Mouse (Mus musculus): ENCODE measurements around the gene Elf2. TPM values are rescaled to one million over a fixed set of nuclear protein-coding genes. Genes with fewer than 3 reads are reported as not detected.

Gene Elf2
- polyA plus RNA-seq, 1 experiment from 2014 or later: 37.9 TPM

GRCm38 (mm10) chr3:51233474-51233873 lies 107.0 kb downstream of the Elf2 start:
- no peak overlapping the region for H3K4me3 ChIP-seq (ENCODE audit: low read depth, low read length)
- peak overlapping the region; percentile 26; the same call in 1 of the 2 replicates for H3K9ac ChIP-seq (ENCODE audit: low read depth, low read length)
- H3K9me3 ChIP-seq (ENCODE audit: control insufficient read depth, low read length): no peaks in the 10 kb centered on the region
- H3K27ac ChIP-seq (ENCODE audit: low read depth, low read length): peak overlapping the region; percentile 45
- H3K36me3 ChIP-seq (ENCODE audit: control insufficient read depth, insufficient read depth, low read length): peaks cover 2% of the 10 kb centered on the region; the same call in 1 of the 2 replicates
- no peak for ATAC-seq (replicated peaks; ENCODE audit: low FRiP score)
- H3K27me3 ChIP-seq (replicated peaks; ENCODE audit: control insufficient read depth, insufficient read depth, low read length): no peaks in the 10 kb centered on the region
- peaks cover 51% of the 10 kb centered on the region for H3K4me1 ChIP-seq (replicated peaks; ENCODE audit: control insufficient read depth, insufficient read depth, low read length)
- no peak for DNase-seq (ENCODE audit: low spot score)
- H3K4me2 ChIP-seq: peak overlapping the region; percentile 10; the same call in 1 of the 2 replicates
- 66% methylated on average over 5 of the region's 5 CpGs for WGBS

GRCm38 (mm10) chr3:51232205-51232910 lies 108.1 kb downstream of the Elf2 start:
- H3K36me3 ChIP-seq (ENCODE audit: control insufficient read depth, insufficient read depth, low read length): peaks cover 3% of the 10 kb centered on the region; the same call in 1 of the 2 replicates
- H3K27ac ChIP-seq (ENCODE audit: low read depth, low read length): peak overlapping the region; percentile 92; the same call in 1 of the 2 replicates
- H3K4me2 ChIP-seq: 0 out of 2 replicates have a peak overlapping the region, but pooled peaks have one; percentile 20
- WGBS: 81% methylated on average over 3 of the region's 3 CpGs
- H3K4me1 ChIP-seq (replicated peaks; ENCODE audit: control insufficient read depth, insufficient read depth, low read length): peaks cover 56% of the 10 kb centered on the region
- no peaks in the 10 kb centered on the region for H3K9me3 ChIP-seq (ENCODE audit: control insufficient read depth, low read length)
- H3K27me3 ChIP-seq (replicated peaks; ENCODE audit: control insufficient read depth, insufficient read depth, low read length): no peaks in the 10 kb centered on the region
- H3K9ac ChIP-seq (ENCODE audit: low read depth, low read length): 0 out of 2 replicates have a peak overlapping the region, but pooled peaks have one; percentile 23
- H3K4me3 ChIP-seq (ENCODE audit: low read depth, low read length): no peak overlapping the region
- ATAC-seq (replicated peaks; ENCODE audit: low FRiP score) (no peak), DNase-seq (ENCODE audit: low spot score) (no peak)

DNA sequence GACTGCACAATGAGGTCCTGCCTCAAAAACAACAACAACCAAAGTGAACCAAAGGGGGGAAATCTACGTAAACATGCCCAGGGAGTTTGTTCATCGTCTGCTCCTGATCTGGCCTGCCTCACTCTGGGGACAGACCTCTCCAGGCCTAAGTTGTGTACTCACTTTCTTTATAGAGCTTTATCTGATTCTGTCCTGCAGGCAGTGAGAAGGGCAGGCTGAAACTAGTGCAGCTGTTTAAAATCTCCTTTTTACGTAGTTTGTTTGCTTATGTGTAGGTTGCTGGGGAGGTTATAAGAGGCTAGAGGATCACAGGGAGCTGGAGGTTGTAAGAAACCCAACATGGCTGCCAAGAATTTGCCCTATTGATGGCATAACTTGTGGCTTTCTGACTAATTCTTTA lies 109.0 kb downstream of the Elf2 start:
- Histone ChIP-seq H3K9me3 (ENCODE audit: control insufficient read depth, low read length) (no peaks in the 10 kb centered on the region), H3K9ac (ENCODE audit: low read depth, low read length) (peak overlapping the region; percentile 60), H3K4me2 (peak overlapping the region; percentile 67), H3K27me3 (replicated peaks; ENCODE audit: control insufficient read depth, insufficient read depth, low read length) (no peaks in the 10 kb centered on the region), H3K4me3 (ENCODE audit: low read depth, low read length) (peak overlapping the region; percentile 21), H3K4me1 (replicated peaks; ENCODE audit: control insufficient read depth, insufficient read depth, low read length) (peaks cover 58% of the 10 kb centered on the region), H3K27ac (ENCODE audit: low read depth, low read length) (peak overlapping the region; percentile 92), H3K36me3 (ENCODE audit: control insufficient read depth, insufficient read depth, low read length) (peaks cover 3% of the 10 kb centered on the region; the same call in 1 of the 2 replicates)
- no peak for ATAC-seq (replicated peaks; ENCODE audit: low FRiP score)
- DNase-seq (ENCODE audit: low spot score): no peak
- 44% methylated on average over 3 of the region's 3 CpGs for WGBS

GRCm38 (mm10) chr3:51230886-51231285 lies 109.6 kb downstream of the Elf2 start:
- Histone ChIP-seq H3K4me1 (replicated peaks; ENCODE audit: control insufficient read depth, insufficient read depth, low read length) (peaks cover 61% of the 10 kb centered on the region), H3K4me2 (peak overlapping the region; percentile 67), H3K9me3 (ENCODE audit: control insufficient read depth, low read length) (no peaks in the 10 kb centered on the region), H3K27me3 (replicated peaks; ENCODE audit: control insufficient read depth, insufficient read depth, low read length) (no peaks in the 10 kb centered on the region), H3K4me3 (ENCODE audit: low read depth, low read length) (peak overlapping the region; percentile 21), H3K36me3 (ENCODE audit: control insufficient read depth, insufficient read depth, low read length) (peaks cover 3% of the 10 kb centered on the region; the same call in 1 of the 2 replicates), H3K9ac (ENCODE audit: low read depth, low read length) (peak overlapping the region; percentile 60), H3K27ac (ENCODE audit: low read depth, low read length) (peak overlapping the region; percentile 92)
- DNase-seq (ENCODE audit: low spot score) (no peak), ATAC-seq (replicated peaks; ENCODE audit: low FRiP score) (no peak; the same call in 1 of the 2 replicates)
- WGBS: 51% methylated on average over 5 of the region's 5 CpGs

GRCm38 (mm10) chr3:51230146-51230835 lies 110.2 kb downstream of the Elf2 start:
- 46% methylated on average over 6 of the region's 6 CpGs for WGBS
- DNase-seq (ENCODE audit: low spot score) (peak; percentile 56), ATAC-seq (replicated peaks; ENCODE audit: low FRiP score) (peak; percentile 89)
- peak overlapping the region; percentile 67 for H3K4me2 ChIP-seq
- H3K36me3 ChIP-seq (ENCODE audit: control insufficient read depth, insufficient read depth, low read length): peaks cover 3% of the 10 kb centered on the region; the same call in 1 of the 2 replicates
- peak overlapping the region; percentile 60; the same call in 1 of the 2 replicates for H3K9ac ChIP-seq (ENCODE audit: low read depth, low read length)
- peaks cover 61% of the 10 kb centered on the region for H3K4me1 ChIP-seq (replicated peaks; ENCODE audit: control insufficient read depth, insufficient read depth, low read length)
- peak overlapping the region; percentile 21 for H3K4me3 ChIP-seq (ENCODE audit: low read depth, low read length)
- H3K9me3 ChIP-seq (ENCODE audit: control insufficient read depth, low read length): no peaks in the 10 kb centered on the region
- H3K27me3 ChIP-seq (replicated peaks; ENCODE audit: control insufficient read depth, insufficient read depth, low read length): no peaks in the 10 kb centered on the region
- peak overlapping the region; percentile 92 for H3K27ac ChIP-seq (ENCODE audit: low read depth, low read length)

DNA sequence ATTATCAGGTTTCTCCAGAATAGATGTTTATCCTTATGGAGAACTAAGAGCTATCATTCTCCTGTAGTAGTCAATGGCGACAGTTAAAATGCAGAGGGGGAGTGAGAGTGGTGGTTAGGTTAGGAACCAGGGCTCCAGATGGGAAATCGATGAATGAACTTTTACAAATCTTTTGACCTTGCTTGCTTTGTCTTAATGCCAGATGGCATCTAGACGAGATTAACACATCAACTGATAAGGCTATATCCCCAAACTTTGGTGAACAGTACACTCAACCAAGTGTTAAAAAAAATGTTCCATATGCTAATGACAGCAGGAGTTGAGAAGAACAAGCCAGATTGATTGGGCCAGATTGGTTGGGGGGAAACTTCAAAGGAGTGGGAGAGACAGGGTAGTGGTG lies 111.2 kb downstream of the Elf2 start:
- H3K9me3 ChIP-seq (ENCODE audit: control insufficient read depth, low read length): no peaks in the 10 kb centered on the region
- ATAC-seq (replicated peaks; ENCODE audit: low FRiP score): no peak
- no peak overlapping the region for H3K9ac ChIP-seq (ENCODE audit: low read depth, low read length)
- no peak overlapping the region for H3K4me3 ChIP-seq (ENCODE audit: low read depth, low read length)
- WGBS: 63% methylated on average over 3 of the region's 3 CpGs
- peak overlapping the region; percentile 12 for H3K4me2 ChIP-seq
- peaks cover 52% of the 10 kb centered on the region for H3K4me1 ChIP-seq (replicated peaks; ENCODE audit: control insufficient read depth, insufficient read depth, low read length)
- no peak for DNase-seq (ENCODE audit: low spot score)
- H3K36me3 ChIP-seq (ENCODE audit: control insufficient read depth, insufficient read depth, low read length): peaks cover 3% of the 10 kb centered on the region; the same call in 1 of the 2 replicates
- peak overlapping the region; percentile 92 for H3K27ac ChIP-seq (ENCODE audit: low read depth, low read length)
- no peaks in the 10 kb centered on the region for H3K27me3 ChIP-seq (replicated peaks; ENCODE audit: control insufficient read depth, insufficient read depth, low read length)

DNA sequence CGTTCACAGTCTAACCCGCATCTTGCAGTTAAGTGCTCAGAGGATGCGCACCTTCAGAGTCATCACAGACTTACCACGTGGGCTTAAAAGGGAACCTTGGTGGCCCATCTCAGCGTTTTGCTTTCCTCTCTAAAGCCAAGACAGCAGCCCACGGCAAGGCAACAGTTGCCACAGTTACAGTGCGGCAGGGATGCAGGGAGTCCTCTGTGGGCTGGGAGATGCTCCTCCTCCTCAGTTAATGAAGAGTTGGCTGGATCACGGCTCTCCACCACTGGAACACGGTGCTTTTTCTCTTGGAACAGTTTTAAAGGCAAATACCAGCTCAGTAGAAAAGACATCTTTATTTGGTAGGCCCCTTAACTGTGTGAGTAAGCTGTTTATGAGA lies 111.7 kb downstream of the Elf2 start:
- Histone ChIP-seq H3K36me3 (ENCODE audit: control insufficient read depth, insufficient read depth, low read length) (peaks cover 3% of the 10 kb centered on the region; the same call in 1 of the 2 replicates), H3K4me1 (replicated peaks; ENCODE audit: control insufficient read depth, insufficient read depth, low read length) (peaks cover 51% of the 10 kb centered on the region), H3K9me3 (ENCODE audit: control insufficient read depth, low read length) (no peaks in the 10 kb centered on the region), H3K4me2 (peak overlapping the region; percentile 12), H3K27ac (ENCODE audit: low read depth, low read length) (peak overlapping the region; percentile 92), H3K9ac (ENCODE audit: low read depth, low read length) (0 out of 2 replicates have a peak overlapping the region, but pooled peaks have one; percentile 9), H3K4me3 (ENCODE audit: low read depth, low read length) (no peak overlapping the region), H3K27me3 (replicated peaks; ENCODE audit: control insufficient read depth, insufficient read depth, low read length) (no peaks in the 10 kb centered on the region)
- 80% methylated on average over 9 of the region's 9 CpGs for WGBS
- DNase-seq (ENCODE audit: low spot score) (no peak), ATAC-seq (replicated peaks; ENCODE audit: low FRiP score) (no peak)

- DNase-seq (ENCODE audit: low spot score) (no peak), ATAC-seq (replicated peaks; ENCODE audit: low FRiP score) (no peak)
- H3K4me2 ChIP-seq: peak overlapping the region; percentile 94
- no peaks in the 10 kb centered on the region for H3K27me3 ChIP-seq (replicated peaks; ENCODE audit: control insufficient read depth, insufficient read depth, low read length)
- 62% methylated on average over 10 of the region's 10 CpGs for WGBS
- H3K27ac ChIP-seq (ENCODE audit: low read depth, low read length): peak overlapping the region; percentile 92
- 0 out of 2 replicates have a peak overlapping the region, but pooled peaks have one; percentile 9 for H3K9ac ChIP-seq (ENCODE audit: low read depth, low read length)
- peaks cover 51% of the 10 kb centered on the region for H3K4me1 ChIP-seq (replicated peaks; ENCODE audit: control insufficient read depth, insufficient read depth, low read length)
- H3K36me3 ChIP-seq (ENCODE audit: control insufficient read depth, insufficient read depth, low read length): peaks cover 3% of the 10 kb centered on the region; the same call in 1 of the 2 replicates
- no peaks in the 10 kb centered on the region for H3K9me3 ChIP-seq (ENCODE audit: control insufficient read depth, low read length)
- H3K4me3 ChIP-seq (ENCODE audit: low read depth, low read length): no peak overlapping the region
These were observed 112.2 kb downstream of the Elf2 start for GRCm38 (mm10) chr3:51228038-51228820.
